Mouse (Mus musculus) lung, postnatal 14 days (tissue): Measurements from ENCODE around the gene Olfr485.
"Not testable (repeated sequence)": the region's sequence is repeated elsewhere in the genome, so short reads cannot be mapped to it uniquely, and the experiment has no call there.

Experiments
- DNase-seq: peaks from one replicate; pipeline ENCODE4 v3.0.0; 2021

Gene Olfr485

DNA sequence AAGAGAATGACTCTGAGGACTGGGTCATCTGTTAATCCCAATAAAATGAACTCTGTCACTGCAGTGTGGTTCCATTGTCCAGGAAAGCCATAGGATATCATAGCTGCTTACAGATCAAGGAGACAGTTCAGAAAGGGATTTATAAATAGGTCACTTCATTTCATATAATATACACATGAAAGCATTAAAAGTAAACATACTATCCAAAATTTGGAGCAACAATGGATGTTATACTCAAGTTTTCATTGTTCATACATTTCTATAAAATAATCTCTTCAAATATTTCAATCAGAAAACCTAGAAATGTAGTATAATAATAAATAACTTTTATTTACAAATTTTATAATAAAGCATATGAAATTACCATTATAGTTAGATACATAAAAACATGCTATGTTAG, at the start of gene Olfr485:
Gene Olfr485 (minus strand): TSS at position 101 of the 400 bp plus-strand sequence.
- DNase-seq = no peak

- DNase-seq = no peak
These were observed 37.3 kb upstream of the Olfr485 start for GRCm38 (mm10) chr7:108196938-108197337.

DNA sequence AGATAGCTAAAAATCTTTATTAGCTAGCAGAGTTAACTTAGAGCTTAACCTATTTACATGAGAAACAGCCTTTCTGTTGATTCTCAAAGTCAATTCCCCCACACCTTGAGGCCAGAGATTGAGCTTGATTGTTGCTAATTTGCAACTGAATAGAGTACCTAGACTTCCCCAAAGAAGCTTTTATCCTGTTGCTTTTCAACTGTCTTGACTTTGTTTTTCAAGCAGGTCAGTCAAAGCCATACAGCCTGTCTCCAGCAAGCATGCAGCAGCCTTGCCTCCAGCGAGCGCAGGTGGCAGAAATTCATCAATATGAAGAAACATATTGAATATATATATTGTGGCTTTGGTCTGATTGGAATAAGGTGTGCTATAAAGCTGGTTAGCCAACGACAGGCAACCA, 36.7 kb upstream of the Olfr485 start:
- not testable (repeated sequence) for DNase-seq

GRCm38 (mm10) chr7:108192714-108193113, 33.0 kb upstream of the Olfr485 start:
- DNase-seq = not testable (repeated sequence)

DNA sequence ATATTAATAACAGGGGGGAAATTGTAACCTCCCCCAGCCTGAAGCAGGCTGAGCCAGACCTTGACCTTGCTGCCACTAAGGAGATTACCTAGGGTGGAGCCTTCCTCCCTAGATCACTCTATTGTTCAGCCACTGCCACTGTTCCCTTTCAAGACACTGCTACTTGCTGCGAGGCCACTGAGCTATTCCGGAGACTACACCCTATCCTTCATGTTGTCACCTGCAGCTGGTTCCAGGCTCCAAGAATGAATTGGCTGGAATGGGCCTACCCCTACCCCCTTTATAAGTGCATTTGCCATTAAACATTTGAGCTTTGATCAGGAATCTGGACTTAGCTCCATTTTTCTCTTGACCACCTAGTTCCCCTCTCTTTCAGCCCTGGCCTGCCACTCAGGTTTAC, 31.5 kb upstream of the Olfr485 start:
- not testable (repeated sequence) for DNase-seq

- DNase-seq = not testable (repeated sequence)
These were observed 25.6 kb upstream of the Olfr485 start for GRCm38 (mm10) chr7:108185237-108185636.

DNA sequence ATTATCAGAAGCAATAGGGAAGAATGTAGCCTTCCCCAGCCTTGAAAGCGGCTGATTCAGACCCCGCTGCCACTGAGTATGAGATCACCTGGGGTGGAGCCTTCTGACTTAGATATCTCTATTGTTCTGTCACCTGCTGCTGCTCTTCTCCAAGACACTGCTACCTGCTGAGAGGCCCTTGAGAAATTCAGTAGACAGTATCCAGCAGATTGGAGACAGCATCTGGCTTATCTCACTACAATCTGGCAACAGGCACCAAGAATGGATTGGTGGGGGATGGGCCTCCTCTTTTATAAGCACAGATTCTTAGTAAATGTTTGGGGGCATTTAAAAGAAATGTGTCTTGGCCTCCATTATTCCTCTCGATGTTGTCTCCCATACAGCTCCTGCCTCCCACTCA, 24.7 kb upstream of the Olfr485 start:
- DNase-seq = not testable (repeated sequence)

GRCm38 (mm10) chr7:108172642-108173041, 13.0 kb upstream of the Olfr485 start, which contains the start of gene Olfr486:
Olfr486 (minus strand) TSS chr7:108172742.
- DNase-seq = not testable (repeated sequence)

- DNase-seq = no peak
These were observed 32.3 kb downstream of the Olfr485 start, which contains the start of gene Olfr484 for GRCm38 (mm10) chr7:108127349-108127748. Olfr484 (minus strand) TSS chr7:108127449.

DNA sequence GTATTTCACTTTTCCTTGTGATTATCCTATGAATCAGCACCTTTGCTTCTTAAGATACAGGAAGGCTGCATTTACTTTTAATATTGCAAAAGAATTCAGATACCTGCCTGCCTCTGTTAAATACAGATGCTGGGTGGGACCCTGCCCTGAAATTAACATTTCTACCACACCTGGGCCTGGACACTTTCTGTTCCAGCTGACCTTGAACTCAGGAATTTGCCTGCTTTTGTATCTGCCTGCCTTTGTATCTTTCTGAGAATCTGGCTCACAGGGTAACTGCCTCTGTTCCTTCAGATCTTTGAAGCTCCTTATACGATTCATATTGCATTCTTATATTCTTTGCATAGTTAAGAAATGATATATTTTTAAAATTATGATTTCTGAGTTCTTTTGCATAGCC, 38.3 kb downstream of the Olfr485 start:
- no peak for DNase-seq

DNA sequence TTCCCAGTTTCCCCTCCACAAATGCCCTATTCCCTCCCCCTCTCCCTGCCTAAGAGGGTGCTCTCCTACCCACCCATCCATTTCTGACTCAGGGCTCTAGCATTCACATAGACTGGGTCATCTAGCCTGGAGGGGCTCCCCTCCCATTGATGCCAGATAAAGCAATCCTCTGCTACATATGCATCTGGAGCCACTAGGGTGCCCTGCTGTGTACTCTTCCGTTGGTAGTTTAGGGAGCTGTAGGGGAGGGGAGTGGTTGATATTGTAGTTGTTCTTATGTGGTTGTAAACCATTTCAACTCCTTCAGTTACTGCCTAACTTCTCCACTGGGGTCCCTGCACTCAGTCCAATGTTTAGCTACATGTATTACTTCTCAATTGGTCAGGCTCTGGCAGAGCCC, 39.0 kb downstream of the Olfr485 start:
- no peak for DNase-seq
